Mouse (Mus musculus): Measurements from ENCODE around the gene Ccr1.

DNA sequence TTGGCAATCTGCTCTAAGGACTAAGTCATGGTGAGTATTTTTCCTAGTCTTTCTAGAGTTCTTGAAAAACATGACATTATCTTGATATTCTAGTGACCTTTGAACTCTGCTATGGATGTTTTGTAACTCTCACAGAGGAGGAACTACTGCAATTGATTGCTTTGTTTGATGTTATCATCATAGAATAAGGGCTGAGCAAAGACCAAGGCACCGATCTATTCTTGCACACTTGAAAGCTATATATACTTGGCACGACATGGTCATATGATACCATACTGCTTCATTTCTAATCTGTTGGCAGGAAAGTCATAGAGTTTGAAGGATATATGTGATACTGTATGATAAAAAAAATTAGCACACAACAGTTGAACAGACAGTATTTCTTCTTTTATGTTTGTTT lies 31.3 kb upstream of the Ccr1 start:
- no peak for TF ChIP-seq CTCF (IDR thresholded peaks at IDR 0.05; ENCODE audit: extremely low read depth, insufficient read length, insufficient replicate concordance, low read depth, low read length)
- no peak for TF ChIP-seq POLR2A (IDR thresholded peaks at IDR 0.05; ENCODE audit: low read depth, low read length)
